Mouse (Mus musculus) layer of hippocampus, adult 9-10 months (tissue): ENCODE measurements around the gene Amph.

Source experiments
- DNase-seq: peaks from one replicate; pipeline ENCODE4 v3.0.0; 2022; ENCODE audit warnings: low spot score

Gene Amph

GRCm38 (mm10) chr13:19139771-19140170 is 191.8 kb downstream of the Amph start:
- DNase-seq, result no peak

GRCm38 (mm10) chr13:19143766-19144165 is 195.8 kb downstream of the Amph start:
- DNase-seq, result no peak

- no peak for DNase-seq
Measured at GRCm38 (mm10) chr13:19147468-19147867, 199.5 kb downstream of the Amph start.

- DNase-seq, result no peak
Measured at GRCm38 (mm10) chr13:19149574-19149973, 201.6 kb downstream of the Amph start.

- DNase-seq, result no peak
Measured at GRCm38 (mm10) chr13:19150438-19151301, 202.7 kb downstream of the Amph start.

- DNase-seq, result no peak
Measured at GRCm38 (mm10) chr13:19152126-19152525, 204.1 kb downstream of the Amph start.

- peak; percentile 81 for DNase-seq
Measured at GRCm38 (mm10) chr13:19158484-19158883, 210.5 kb downstream of the Amph start.

- DNase-seq, result no peak
Measured at GRCm38 (mm10) chr13:19160616-19161015, 212.6 kb downstream of the Amph start.

- no peak for DNase-seq
Measured at GRCm38 (mm10) chr13:19161111-19161510, 213.1 kb downstream of the Amph start.

GRCm38 (mm10) chr13:19162120-19162519 is 214.1 kb downstream of the Amph start:
- DNase-seq, result no peak

GRCm38 (mm10) chr13:19177662-19178259 is 229.8 kb downstream of the Amph start:
- DNase-seq, result peak; percentile 20

- no peak for DNase-seq
Measured at GRCm38 (mm10) chr13:19178351-19178750, 230.3 kb downstream of the Amph start.

- no peak for DNase-seq
Measured at GRCm38 (mm10) chr13:19182259-19182658, 234.3 kb downstream of the Amph start.

GRCm38 (mm10) chr13:19190052-19190451 is 242.0 kb downstream of the Amph start:
- DNase-seq, result no peak

- DNase-seq, result no peak
Measured at GRCm38 (mm10) chr13:19194803-19195202, 246.8 kb downstream of the Amph start.

GRCm38 (mm10) chr13:19195456-19195855 is 247.5 kb downstream of the Amph start:
- no peak for DNase-seq
